Mouse (Mus musculus): Measurements from ENCODE around the gene Filip1.

The Filip1 gene

DNA sequence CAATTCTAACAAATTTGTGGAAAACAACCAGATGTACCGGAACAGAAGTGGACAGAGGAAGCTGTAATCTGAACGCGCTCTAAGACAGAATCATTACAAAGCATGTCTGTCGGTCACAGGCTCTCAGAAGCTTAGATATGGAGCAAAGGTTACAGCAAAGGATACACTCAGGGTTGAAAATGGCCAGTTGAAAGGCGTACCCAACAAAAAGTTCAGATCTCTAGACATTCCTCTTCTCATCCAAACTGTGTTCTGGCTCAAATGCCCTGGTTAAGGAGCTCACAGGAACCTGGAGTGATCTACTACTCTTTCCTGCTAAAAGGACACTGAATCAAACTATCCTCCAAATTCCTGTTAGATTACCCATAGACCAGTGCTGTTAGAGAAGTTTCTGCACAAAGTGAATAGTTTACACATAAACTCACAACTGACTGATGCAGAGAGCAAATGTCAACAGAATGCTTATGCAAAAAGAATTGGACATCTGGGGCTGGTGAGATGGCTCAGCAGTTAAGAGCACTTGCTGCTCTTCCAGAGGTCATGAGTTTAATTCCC is 245.6 kb downstream of the Filip1 start:
- DNase-seq (ENCODE audit: inconsistent ontology term), result no peak

- no peak for DNase-seq (ENCODE audit: inconsistent ontology term)
Measured at GRCm38 (mm10) chr9:79765329-79765728, 247.3 kb downstream of the Filip1 start.

All from Muller cell, postnatal 12 days (primary cell).